Mouse (Mus musculus) heart, adult 10 weeks (tissue): Measurements from ENCODE around the gene Slc7a8. TPM values are rescaled to one million over a fixed set of nuclear protein-coding genes. Genes with fewer than 3 reads are reported as not detected.

ENCODE experiments used
- polyA plus RNA-seq: library from polyadenylated mRNA; stranded (reverse); fragments of 350-450 nt; fragmentation: Illumina TruSeq; extraction: RNeasy Lipid Tissue Mini Kit (QIAGEN cat#74804); gene quantifications from one replicate; pipeline ENCODE4 v1.2.3, GENCODE M21; 2014; ENCODE audit warnings: low read depth, low replicate concordance

Gene Slc7a8
- polyA plus RNA-seq: 2.3 TPM

GRCm38 (mm10) chr14:54781610-54782365, at the start of gene Slc7a8:
TSS of gene Slc7a8 (minus strand) at chr14:54781946.

GRCm38 (mm10) chr14:54813991-54814390, 32.2 kb upstream of the Slc7a8 start, which contains the start of gene Rnf212b:
TSS of gene Rnf212b (plus strand) at chr14:54814141.

GRCm38 (mm10) chr14:54712074-54712473, 69.7 kb downstream of the Slc7a8 start, which contains the start of gene Cebpe:
TSS of gene Cebpe (minus strand) at chr14:54712174.

GRCm38 (mm10) chr14:54698733-54699132, 83.0 kb downstream of the Slc7a8 start, which contains the start of gene Gm29776:
TSS of gene Gm29776 (minus strand) at chr14:54698833.

GRCm38 (mm10) chr14:54686522-54687143, 95.1 kb downstream of the Slc7a8 start, which contains the start of gene Acin1:
TSS of gene Acin1 (minus strand) at chr14:54686931.

GRCm38 (mm10) chr14:54686063-54686521, 95.7 kb downstream of the Slc7a8 start, which contains the start of gene 1700123O20Rik:
TSS of gene 1700123O20Rik (plus strand) at chr14:54686216.

Other genes starting within 250 kb of the Slc7a8 start
- gene Haus4, start 227.3 kb downstream of the Slc7a8 start, polyA plus RNA-seq: 4.4 TPM
- gene Ajuba, start 204.4 kb downstream of the Slc7a8 start, polyA plus RNA-seq: 6.6 TPM
- 4.7 TPM for gene 4931414P19Rik, start 176.0 kb downstream of the Slc7a8 start, polyA plus RNA-seq
- 173 TPM for gene Psmb5, start 163.9 kb downstream of the Slc7a8 start, polyA plus RNA-seq
- not detected for gene Psmb11, start 160.5 kb downstream of the Slc7a8 start, polyA plus RNA-seq
- not detected for gene Gm17606, start 141.0 kb downstream of the Slc7a8 start, polyA plus RNA-seq
- 0.58 TPM for gene Cdh24, start 140.6 kb downstream of the Slc7a8 start, polyA plus RNA-seq
- gene 1700123O20Rik, start 95.7 kb downstream of the Slc7a8 start, polyA plus RNA-seq: 15.0 TPM
- gene Acin1, start 95.0 kb downstream of the Slc7a8 start, polyA plus RNA-seq: 103 TPM
- gene Gm29776, start 83.1 kb downstream of the Slc7a8 start, polyA plus RNA-seq: not detected
- not detected for gene Cebpe, start 69.8 kb downstream of the Slc7a8 start, polyA plus RNA-seq
- gene Rnf212b, start 32.2 kb upstream of the Slc7a8 start, polyA plus RNA-seq: not detected
- 4.2 TPM for gene Homez, start 89.0 kb upstream of the Slc7a8 start, polyA plus RNA-seq
- 6.7 TPM for gene Ppp1r3e, start 95.6 kb upstream of the Slc7a8 start, polyA plus RNA-seq
- gene Bcl2l2, start 101.4 kb upstream of the Slc7a8 start, polyA plus RNA-seq: 44.0 TPM
- not detected for gene Gm20521, start 101.5 kb upstream of the Slc7a8 start, polyA plus RNA-seq
- 80.5 TPM for gene Pabpn1, start 110.6 kb upstream of the Slc7a8 start, polyA plus RNA-seq
- 7.5 TPM for gene Slc22a17, start 131.2 kb upstream of the Slc7a8 start, polyA plus RNA-seq
- 2.7 TPM for gene Efs, start 144.2 kb upstream of the Slc7a8 start, polyA plus RNA-seq
- not detected for gene Il25, start 150.7 kb upstream of the Slc7a8 start, polyA plus RNA-seq
- gene Cmtm5, start 154.3 kb upstream of the Slc7a8 start, polyA plus RNA-seq: 1.1 TPM
- gene Myh6, start 185.0 kb upstream of the Slc7a8 start, polyA plus RNA-seq: 19,749 TPM
- not detected for gene Gm17428, start 195.0 kb upstream of the Slc7a8 start, polyA plus RNA-seq
- gene Myh7, start 212.7 kb upstream of the Slc7a8 start, polyA plus RNA-seq: 68.0 TPM
- 34.7 TPM for gene Ngdn, start 233.5 kb upstream of the Slc7a8 start, polyA plus RNA-seq